Mouse (Mus musculus): ENCODE data around the gene Mgat2.
"Not testable (repeated sequence)": the region's sequence is repeated elsewhere in the genome, so short reads cannot be mapped to it uniquely, and the experiment has no call there.

The Mgat2 gene

GRCm38 (mm10) chr12:69183583-69184308, at the start of gene Mgat2, which contains the start of gene Rpl36al:
Gene Mgat2, plus strand, starts transcription at chr12:69184157.
Gene Rpl36al, minus strand, starts transcription at chr12:69184083.
- DNase-seq, result peak; percentile 99

GRCm38 (mm10) chr12:69139201-69139600, 44.8 kb upstream of the Mgat2 start:
- DNase-seq, result no peak

GRCm38 (mm10) chr12:69139841-69140240, 44.1 kb upstream of the Mgat2 start:
- DNase-seq, result no peak

GRCm38 (mm10) chr12:69143460-69143859, 40.5 kb upstream of the Mgat2 start:
- no peak for DNase-seq

GRCm38 (mm10) chr12:69147166-69147735, 36.7 kb upstream of the Mgat2 start:
- DNase-seq, result no peak

GRCm38 (mm10) chr12:69150049-69150448, 33.9 kb upstream of the Mgat2 start:
- no peak for DNase-seq

- DNase-seq, result no peak
These were observed 28.0 kb upstream of the Mgat2 start for GRCm38 (mm10) chr12:69155923-69156322.

- DNase-seq, result no peak
These were observed 27.5 kb upstream of the Mgat2 start for GRCm38 (mm10) chr12:69156436-69156835.

- no peak for DNase-seq
These were observed 26.9 kb upstream of the Mgat2 start for GRCm38 (mm10) chr12:69157107-69157506.

GRCm38 (mm10) chr12:69158366-69158764, 25.6 kb upstream of the Mgat2 start:
- no peak for DNase-seq

- peak; percentile 98 for DNase-seq
These were observed 25.0 kb upstream of the Mgat2 start, which contains the start of gene Rps29 for GRCm38 (mm10) chr12:69158765-69159577. Gene Rps29, minus strand, starts transcription at chr12:69159186.

GRCm38 (mm10) chr12:69159578-69159940, 24.4 kb upstream of the Mgat2 start:
- peak; percentile 44 for DNase-seq

- DNase-seq, result not testable (repeated sequence)
These were observed 23.3 kb upstream of the Mgat2 start for GRCm38 (mm10) chr12:69160677-69161076.

- not testable (repeated sequence) for DNase-seq
These were observed 20.4 kb upstream of the Mgat2 start for GRCm38 (mm10) chr12:69163586-69163985.

GRCm38 (mm10) chr12:69164904-69165303, 19.1 kb upstream of the Mgat2 start:
- no peak for DNase-seq

- not testable (repeated sequence) for DNase-seq
These were observed 16.9 kb upstream of the Mgat2 start for GRCm38 (mm10) chr12:69166861-69167581.

GRCm38 (mm10) chr12:69167656-69168460, 16.1 kb upstream of the Mgat2 start:
- DNase-seq, result no peak

GRCm38 (mm10) chr12:69168461-69169106, 15.4 kb upstream of the Mgat2 start, which contains the start of gene Lrr1:
Gene Lrr1, plus strand, starts transcription at chr12:69168814.
- DNase-seq, result peak; percentile 96

- no peak for DNase-seq
These were observed 12.7 kb upstream of the Mgat2 start for GRCm38 (mm10) chr12:69171307-69171706.

- DNase-seq, result no peak
These were observed 8.0 kb upstream of the Mgat2 start for GRCm38 (mm10) chr12:69175975-69176374.

GRCm38 (mm10) chr12:69177526-69177925, 6.4 kb upstream of the Mgat2 start:
- DNase-seq, result no peak

Data from kidney, adult 18-20 months (tissue).